Mouse (Mus musculus): ENCODE measurements around the gene Supt5.

DNA sequence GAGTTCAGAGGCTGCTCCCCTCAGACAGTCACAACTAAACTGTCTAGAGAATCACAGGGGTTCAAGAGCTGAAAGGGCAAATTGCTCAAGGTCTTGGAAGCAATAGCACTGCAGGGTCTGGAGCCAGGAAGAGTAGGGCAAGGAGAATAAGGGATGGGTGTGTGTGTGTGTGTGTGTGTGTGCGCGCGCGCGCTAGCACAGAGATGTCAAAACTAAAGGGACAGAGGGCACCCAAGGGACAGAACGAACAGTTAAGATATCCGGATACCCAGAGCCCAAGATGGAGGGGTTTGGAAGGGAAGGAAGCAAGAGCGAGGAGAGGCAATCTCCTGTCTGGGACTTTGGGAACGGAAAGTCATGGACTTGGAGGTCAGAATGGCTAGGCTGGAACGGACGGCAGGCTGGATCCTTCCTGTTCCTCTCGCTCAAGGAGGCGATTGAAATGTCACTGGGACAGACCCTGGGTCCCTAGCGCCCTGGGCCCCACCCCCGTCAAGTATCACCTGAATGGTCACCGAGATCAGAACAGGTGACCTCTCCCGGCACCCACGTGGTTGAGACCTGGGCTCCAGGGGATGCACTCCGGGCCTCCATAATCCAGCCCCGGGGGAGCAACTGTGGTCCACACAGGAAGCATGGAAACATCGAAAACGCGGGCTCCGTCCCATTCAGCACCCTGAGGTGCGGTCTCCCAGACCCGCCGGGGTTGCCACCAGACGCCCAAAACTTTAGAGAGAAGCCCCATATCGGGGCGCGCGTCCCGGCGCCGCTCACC is 27.2 kb downstream of the Supt5 start:
- no peak for TF ChIP-seq GATA1 (IDR thresholded peaks at IDR 0.05; ENCODE audit: low read length)
- TF ChIP-seq TAL1 (IDR thresholded peaks at IDR 0.05; ENCODE audit: low read length): no peak

All from erythroblast, embryonic 14.5 days (primary cell).